Mouse (Mus musculus): ENCODE data around the gene Snx11.

GRCm38 (mm10) chr11:96826481-96826880 is 49.1 kb upstream of the Snx11 start:
- TF ChIP-seq RCOR1 (IDR thresholded peaks at IDR 0.05; ENCODE audit: low read depth, low read length) (no peak), USF2 (IDR thresholded peaks at IDR 0.05; ENCODE audit: borderline replicate concordance in 1 of 2, insufficient read depth in 1 of 2, low read depth in 1 of 2, low read length in 2 of 2) (no peak), ELF1 (IDR thresholded peaks at IDR 0.05; ENCODE audit: low read depth, low read length) (no peak), E2F4 (IDR thresholded peaks at IDR 0.05; ENCODE audit: borderline replicate concordance, low read depth, low read length) (no peak), SMC3 (IDR thresholded peaks at IDR 0.05; ENCODE audit: low read depth, low read length) (no peak), CTCF (IDR thresholded peaks at IDR 0.05 in 2 of 3, conservative IDR thresholded peaks at IDR 0.05 in 1 of 3; ENCODE audit: control insufficient read depth in 1 of 3, insufficient read depth in 1 of 3, low read depth in 2 of 3, low read length in 3 of 3, poor library complexity in 1 of 3, severe bottlenecking in 1 of 3) (no peak), POLR2A (IDR thresholded peaks at IDR 0.05; ENCODE audit: control insufficient read depth in 1 of 2, insufficient read depth in 1 of 2, low read depth in 1 of 2, low read length in 2 of 2, poor library complexity in 1 of 2) (no peak), MEF2A (IDR thresholded peaks at IDR 0.05; ENCODE audit: extremely low read depth, insufficient replicate concordance, low read depth, low read length, poor library complexity, severe bottlenecking) (no peak), JUND (IDR thresholded peaks at IDR 0.05; ENCODE audit: low read depth, low read length) (no peak), ZNF384 (IDR thresholded peaks at IDR 0.05; ENCODE audit: low read depth, low read length) (no peak)

All from MEL (cell line).